Mouse (Mus musculus): ENCODE data around the gene Shf.
"Not testable (repeated sequence)": the region's sequence is repeated elsewhere in the genome, so short reads cannot be mapped to it uniquely, and the experiment has no call there.

Shf gene

DNA sequence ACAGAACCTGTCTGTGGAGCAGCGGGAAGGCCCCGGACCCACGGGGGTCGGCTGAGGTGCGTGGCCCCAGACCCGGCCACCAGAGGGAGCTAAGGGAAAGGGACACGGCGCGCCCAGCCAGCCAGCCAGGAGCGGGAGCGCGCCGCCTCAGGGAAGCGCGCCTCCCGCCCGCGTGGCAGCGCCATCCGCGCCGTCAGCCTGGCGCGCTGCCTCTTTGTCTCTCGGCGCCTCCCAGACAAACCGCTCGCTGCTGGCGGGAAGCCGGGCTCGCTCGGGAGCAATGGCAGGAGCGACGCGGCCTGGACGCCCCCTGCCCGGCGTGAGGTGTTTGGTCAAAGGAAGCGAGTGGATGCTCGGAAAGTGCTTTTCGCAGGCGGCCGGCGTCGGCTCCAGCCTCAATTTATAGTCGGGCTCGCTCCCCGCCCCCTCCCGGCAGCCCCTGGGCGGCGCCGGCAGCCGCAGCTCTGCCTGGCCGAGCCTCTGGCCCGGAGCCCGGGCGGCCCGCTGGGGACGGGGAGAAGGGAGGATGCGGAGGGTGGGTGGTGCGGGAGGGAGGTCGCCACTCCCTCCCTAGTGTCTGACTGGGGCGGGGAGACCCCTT, 20.3 kb downstream of the Shf start:
- peak; percentile 86 for DNase-seq (ENCODE audit: low spot score)

DNA sequence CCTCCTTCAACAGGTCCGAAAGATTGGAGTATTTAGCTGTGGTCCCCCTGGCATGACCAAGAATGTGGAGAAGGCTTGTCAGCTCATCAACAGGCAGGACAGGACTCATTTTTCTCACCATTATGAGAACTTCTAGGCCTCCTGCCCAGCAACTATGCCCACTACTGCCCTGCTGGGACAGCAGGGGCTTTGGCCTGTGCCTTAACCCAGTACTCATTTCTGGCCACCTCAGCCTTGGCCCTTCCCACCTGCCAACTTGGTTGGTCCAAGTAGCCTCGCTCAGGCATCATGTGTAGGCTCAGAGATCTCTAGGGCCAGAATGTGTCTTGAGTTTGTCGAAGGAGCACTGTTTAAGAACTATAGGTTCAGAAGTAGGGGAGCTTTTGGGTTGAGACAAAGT, 21.7 kb downstream of the Shf start:
- no peak for DNase-seq (ENCODE audit: low spot score)

DNA sequence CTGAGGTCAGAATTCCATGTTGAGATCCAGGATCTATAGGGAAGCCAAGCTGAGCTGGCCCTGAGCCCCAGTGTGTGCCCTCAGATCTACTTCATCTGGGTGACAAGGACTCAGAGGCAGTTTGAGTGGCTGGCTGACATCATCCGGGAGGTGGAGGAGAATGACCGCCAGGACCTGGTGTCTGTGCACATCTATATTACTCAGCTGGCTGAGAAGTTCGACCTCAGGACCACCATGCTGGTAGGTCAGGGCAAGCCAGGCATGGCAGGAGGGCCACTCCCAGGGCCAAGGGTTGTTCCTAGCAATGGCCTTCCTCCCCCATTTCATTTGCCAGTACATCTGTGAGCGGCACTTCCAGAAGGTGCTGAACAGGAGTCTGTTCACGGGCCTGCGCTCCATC, 22.8 kb downstream of the Shf start:
- not testable (repeated sequence) for DNase-seq (ENCODE audit: low spot score)

DNA sequence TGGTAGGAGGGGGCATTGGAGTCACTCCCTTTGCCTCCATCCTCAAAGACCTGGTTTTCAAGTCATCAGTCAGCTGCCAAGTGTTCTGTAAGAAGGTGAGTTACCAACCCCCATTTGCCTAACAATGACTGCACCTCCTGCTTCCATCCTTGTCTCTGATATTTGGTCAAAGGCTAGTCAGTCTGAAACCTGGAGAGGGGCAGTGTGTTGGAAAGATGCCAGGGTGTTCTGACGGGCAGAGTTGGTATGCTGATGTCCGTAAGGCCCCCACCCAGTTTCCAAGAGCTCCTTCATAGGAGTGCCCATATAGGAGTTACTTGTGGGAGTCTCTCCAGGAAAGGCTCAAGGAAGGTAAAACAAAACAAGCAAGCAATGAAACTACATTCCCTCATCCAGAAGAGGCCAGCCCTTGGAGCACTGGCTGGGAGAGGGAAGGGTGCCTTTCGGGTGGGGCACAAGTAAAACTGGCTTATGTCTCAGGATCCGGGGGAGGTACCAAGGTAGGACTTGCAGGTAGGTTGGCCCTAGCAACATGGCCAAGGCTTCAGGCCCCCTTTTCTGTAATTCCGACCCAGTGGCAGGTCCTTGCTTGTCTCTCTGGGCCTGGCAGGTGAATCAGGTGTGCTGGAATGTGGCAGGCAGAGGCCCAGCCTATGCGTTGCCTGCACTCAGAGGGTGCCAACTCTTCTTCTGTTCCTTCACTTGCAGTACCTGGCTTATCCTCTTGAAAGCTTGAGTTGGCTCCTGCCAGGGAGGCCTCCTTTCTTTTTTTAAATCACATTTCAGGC, 23.7 kb downstream of the Shf start:
- no peak for DNase-seq (ENCODE audit: low spot score)

- no peak for DNase-seq (ENCODE audit: low spot score)
Observed at GRCm38 (mm10) chr2:122337291-122337690, 31.7 kb downstream of the Shf start.

DNA sequence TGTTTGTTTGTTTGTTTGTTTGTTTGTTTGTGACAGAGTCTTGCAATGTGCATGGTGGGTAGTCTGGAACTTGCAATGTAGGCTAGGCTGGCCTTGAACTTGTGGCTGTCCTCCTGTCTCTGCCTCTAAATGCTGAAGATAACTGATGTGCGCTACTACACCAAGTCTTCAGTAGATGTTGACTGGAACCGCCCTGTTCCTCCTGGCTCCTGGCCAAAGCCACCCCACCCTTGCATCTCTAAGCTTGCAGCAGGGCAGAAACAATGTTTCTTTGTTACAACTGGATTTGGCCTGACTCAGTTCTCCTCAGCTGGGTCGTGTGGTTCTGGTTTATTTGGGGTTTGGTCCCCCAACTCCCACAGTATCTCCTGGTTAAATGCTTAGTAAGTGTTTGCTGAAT, 34.8 kb downstream of the Shf start:
- no peak for DNase-seq (ENCODE audit: low spot score)

DNA sequence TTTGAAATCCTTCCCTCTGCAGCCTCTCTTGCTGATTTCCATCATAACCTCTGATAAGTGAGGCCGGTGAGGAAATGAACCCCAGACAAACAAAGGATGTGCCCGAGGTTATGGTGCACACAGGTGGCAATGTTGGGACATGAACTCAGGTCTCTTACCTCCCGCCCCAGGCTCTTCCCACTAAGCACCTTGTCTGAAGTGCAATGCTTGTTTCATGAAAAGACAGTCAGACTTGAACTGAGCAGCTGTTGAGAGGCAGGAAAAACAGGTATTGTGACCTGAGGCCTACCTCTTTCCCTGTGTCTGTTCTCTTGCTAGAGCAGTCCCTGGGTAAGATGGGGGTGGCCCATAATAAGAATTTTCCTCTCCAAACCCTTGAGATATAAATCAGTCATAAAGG, 36.7 kb downstream of the Shf start:
- no peak for DNase-seq (ENCODE audit: low spot score)

GRCm38 (mm10) chr2:122330317-122330716, 38.6 kb downstream of the Shf start:
- not testable (repeated sequence) for DNase-seq (ENCODE audit: low spot score)

DNA sequence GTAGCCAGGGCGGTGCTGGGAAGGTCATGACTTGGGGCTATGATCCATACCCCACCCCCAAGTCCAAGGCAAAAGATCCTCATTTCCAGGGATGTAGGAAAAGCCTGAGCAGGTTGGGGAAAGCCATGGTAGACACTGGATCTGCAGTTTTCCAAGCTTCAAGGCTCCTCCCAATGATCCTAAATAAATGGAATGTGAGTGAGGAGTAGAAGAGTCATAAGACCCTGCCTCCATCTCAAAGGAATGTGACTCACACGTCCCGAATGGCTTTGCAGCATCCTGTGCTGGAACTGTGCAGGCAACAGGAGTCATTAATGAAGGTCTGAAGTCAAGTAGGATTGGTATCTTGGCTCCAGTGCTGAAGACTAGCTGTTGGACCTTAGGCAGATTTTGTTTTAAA, 41.0 kb downstream of the Shf start:
- no peak for DNase-seq (ENCODE audit: low spot score)

DNA sequence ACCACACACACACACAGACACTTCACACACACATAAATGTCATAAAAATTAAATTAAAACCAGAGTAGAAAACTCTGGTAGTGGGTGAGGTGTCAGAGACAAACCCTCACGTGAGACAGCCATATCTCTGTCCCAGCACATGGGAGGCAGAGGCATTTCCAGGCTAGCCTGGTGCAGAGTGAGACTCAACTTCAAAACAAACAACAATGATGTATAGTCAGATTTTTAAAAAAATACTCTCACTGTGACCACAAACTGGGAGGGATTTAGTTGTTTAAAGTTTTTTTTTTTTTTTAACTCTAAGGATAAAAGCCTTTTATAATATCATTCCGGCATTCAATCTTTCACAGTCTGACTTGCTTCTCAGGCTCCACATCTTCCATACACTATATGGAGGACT, 43.6 kb downstream of the Shf start:
- DNase-seq (ENCODE audit: low spot score) = no peak

DNA sequence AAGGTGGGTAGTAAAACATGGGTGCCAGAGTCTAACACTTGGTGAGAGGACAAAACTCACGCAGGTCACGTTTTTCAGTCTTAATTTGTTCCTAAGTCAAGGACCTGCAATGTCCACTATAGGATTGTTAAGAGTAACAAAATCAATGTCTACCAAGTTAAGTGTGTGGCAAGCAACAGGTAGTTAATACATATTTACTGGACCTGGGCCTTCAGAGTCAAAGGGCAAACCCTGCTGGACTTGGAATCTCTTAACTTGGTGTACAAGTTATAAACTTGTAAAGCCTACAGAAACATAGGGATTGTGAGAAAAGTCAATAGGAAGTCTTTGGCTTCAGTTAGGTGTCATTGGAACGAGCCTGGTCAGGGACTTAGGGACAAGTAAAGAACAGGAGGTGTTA, 44.4 kb downstream of the Shf start:
- DNase-seq (ENCODE audit: low spot score) = no peak

- DNase-seq (ENCODE audit: low spot score) = no peak
Observed at GRCm38 (mm10) chr2:122323960-122324359, 45.0 kb downstream of the Shf start.

GRCm38 (mm10) chr2:122317384-122317783, 51.6 kb downstream of the Shf start:
- no peak for DNase-seq (ENCODE audit: low spot score)

DNA sequence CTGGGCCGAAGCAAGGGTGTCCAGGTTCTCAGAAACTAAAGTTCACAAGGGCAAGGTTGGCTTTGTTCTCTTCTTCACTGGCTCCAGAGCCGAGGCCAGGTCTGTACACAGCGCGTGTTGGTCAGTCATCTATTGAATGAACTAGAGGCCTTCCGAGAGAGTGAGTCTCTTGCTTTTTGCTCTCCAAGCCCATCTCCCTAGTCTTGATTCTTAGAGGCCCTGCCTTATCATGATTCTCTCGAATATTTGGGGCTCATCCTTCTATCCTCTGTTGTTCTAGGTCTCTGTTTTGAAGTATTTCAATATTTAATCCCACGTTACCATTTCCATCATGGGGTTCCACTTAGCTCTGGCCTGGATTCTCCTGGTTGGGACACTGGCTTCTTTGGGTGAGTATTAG, 53.6 kb downstream of the Shf start, which contains the start of gene Duox1:
Gene Duox1 (plus strand): TSS at position 301 of the 400 bp plus-strand sequence.
- no peak for DNase-seq (ENCODE audit: low spot score)

DNA sequence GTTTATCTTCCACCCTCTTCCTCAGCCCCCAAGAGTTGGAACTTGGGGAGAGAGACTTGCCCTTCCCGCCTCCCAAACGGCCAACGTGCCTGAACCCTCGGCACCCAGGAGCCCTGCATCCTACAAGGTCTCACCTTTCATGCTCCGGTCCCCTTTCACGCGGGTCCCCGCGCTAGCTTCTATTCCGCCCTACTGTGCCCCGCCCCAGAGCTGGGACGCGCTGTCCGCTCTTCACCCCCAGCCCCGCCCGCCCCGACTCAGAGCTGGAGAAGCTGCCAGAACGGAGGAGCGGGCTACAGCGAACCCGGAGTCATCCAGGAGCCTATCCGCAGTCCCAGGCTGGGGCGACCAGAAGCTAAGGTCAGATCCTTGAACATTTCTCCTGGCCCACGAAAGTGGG, 55.4 kb downstream of the Shf start, which contains the start of gene Duoxa1:
Gene Duoxa1 (minus strand): TSS at position 195 of the 400 bp plus-strand sequence.
- DNase-seq (ENCODE audit: low spot score) = no peak

DNA sequence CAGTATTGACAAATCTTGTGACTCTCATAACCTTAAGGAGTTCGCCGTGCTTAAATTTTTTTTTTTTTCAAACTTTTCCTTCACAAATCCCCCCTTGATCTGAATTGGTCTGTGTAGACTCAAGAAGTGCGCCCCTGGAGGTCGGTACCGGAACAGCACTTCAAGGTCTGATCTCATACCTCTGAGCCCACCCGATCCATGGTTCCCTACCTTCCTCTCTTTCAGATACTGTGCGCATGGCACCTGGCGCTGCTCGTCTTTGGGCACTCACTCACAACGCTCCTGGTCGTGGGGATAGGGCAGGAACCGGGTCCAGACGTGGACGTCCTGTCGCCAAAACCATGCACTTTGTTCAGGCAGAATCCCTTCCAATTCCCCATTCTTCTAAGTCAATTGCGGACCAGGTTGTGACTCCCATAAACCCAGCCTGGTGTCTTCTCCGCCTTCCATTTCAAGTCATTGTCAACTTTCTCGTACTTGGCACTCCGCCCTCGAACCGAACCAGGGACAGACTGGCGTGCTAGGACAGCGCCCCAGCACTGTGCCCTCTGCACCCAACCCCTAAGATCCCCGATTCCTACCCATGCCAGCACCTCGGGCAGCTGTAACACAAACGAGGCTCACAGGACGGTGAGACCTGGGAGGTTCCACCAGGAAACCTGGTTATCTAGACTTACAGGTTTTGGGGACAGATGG, 56.1 kb downstream of the Shf start:
- DNase-seq (ENCODE audit: low spot score) = peak; percentile 34

- no peak for DNase-seq (ENCODE audit: low spot score)
Observed at GRCm38 (mm10) chr2:122311561-122311960, 57.4 kb downstream of the Shf start.

- DNase-seq (ENCODE audit: low spot score) = no peak
Observed at GRCm38 (mm10) chr2:122309647-122310046, 59.3 kb downstream of the Shf start.

DNA sequence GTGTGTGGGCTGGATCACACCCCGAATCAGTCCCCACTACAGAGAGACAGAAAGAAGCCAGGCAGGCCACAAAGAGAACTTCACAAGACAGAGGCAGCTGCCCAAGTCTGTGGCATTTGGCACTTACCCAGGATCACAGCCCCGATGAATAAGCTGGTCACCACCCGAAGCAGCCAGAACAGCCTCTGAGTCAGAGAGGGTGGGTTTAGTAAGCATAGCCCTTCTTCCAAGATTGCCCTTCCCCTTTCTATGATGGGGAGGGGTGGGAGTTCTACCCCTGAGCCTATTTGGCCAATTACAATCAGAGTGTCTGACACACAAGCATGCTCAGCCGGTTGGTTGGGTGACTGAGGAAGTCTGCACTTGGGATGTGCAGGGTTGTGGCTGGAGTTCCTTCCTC, 62.8 kb downstream of the Shf start:
- no peak for DNase-seq (ENCODE audit: low spot score)

GRCm38 (mm10) chr2:122305097-122305892, 63.7 kb downstream of the Shf start:
- no peak for DNase-seq (ENCODE audit: low spot score)

DNA sequence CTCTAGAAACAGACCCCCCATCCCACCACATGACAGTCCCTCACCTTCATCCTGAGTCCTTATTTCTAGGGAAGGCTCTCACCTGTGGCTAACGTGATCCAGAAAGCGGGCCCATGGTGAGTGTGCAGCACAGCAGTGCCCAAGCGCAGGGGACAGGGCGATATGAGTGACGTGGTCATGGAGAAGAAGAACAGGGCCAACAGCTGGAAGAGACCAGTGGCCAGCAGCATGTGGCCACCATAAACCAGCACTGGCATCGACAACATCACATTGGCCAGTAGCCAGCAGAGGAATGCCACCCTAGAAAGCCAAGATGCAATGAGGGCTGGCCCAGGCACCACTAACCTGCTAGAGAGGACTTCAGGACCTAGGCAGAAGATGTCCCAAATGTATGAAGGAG, 64.4 kb downstream of the Shf start:
- DNase-seq (ENCODE audit: low spot score) = no peak

- DNase-seq (ENCODE audit: low spot score) = peak; percentile 59
Observed at GRCm38 (mm10) chr2:122302574-122303241, 66.3 kb downstream of the Shf start.

Data from lung, postnatal 25 days (tissue).